ENCODE assay signal across 10 mouse cellular contexts in the genomic region with DNA sequence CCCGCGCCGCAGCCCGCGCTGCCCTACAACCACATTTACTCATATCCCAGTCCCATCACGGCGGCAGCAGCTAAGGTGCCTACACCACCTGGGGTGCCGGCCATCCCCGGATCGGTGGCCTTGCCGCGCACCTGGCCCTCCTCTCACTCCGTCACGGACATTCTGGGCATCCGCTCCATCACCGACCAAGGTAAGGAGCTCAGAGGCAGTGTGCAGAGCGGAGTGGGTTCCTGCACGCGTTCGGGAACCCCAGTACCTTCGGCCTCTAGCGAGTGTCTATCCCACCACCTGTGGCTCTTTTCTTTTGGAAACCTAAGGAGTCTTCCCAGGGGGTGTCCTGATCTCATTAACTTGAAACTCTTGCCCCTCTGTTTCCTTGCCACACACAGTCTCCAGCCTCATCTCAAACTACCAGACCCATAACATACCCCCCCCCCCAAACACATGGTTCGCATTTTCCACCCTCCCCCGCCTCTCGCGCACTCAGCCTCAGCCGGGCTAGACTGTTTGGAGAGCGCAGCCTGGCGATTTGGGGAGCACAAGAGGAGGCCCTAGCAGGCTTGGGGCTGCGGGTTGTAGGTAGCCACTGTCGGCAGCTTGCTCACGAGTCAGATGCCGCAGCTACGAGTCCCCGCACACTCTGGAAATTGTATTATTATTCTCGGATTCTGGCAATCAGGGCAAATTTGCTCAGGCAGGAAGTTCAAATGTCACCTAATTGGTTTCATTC. TPM values are rescaled to one million over a fixed set of nuclear protein-coding genes. Genes with fewer than 3 reads are reported as not detected.
DNase-seq lines count a peak whose midpoint lies in the region; ATAC-seq lines count a peak whose summit lies in the region.
"Had no signal": no experiment of that assay in that cellular context is flagged by ENCODE, and none has a peak within 500 bp of the region (broad histone marks: within the 10 kb centered on the region; RNA-seq: fewer than 3 reads in every experiment).

No protein-coding gene starts in this region.

- H3K36me3 ChIP-seq in kidney, embryonic 16.5 days (ENCODE audit: insufficient read depth, low read length) = no peaks in the 10 kb centered on the region
- H3K36me3 ChIP-seq in intestine, embryonic 14.5 days (ENCODE audit: control insufficient read depth, insufficient read depth, low read length) = no peaks in the 10 kb centered on the region
- H3K36me3 ChIP-seq in neural tube, embryonic 14.5 days (ENCODE audit: control insufficient read depth, insufficient read depth, low read length) = no peaks in the 10 kb centered on the region

- no peak for DNase-seq in kidney, postnatal 10 days
- DNase-seq in embryo, embryonic 10.5 days (ENCODE audit: low spot score) = peak; percentile 70
- DNase-seq in intestine, embryonic 14.5 days (ENCODE audit: low spot score) = no peak
- DNase-seq in thymus, postnatal 0 days (ENCODE audit: low spot score) = no peak
- DNase-seq in spleen, postnatal 4 days (ENCODE audit: low spot score in 2 of 2) = no peak
- DNase-seq: left cerebral cortex, postnatal 4 days had no signal

- peaks cover 20% of the 10 kb centered on the region for H3K4me1 ChIP-seq in kidney, embryonic 16.5 days (ENCODE audit: insufficient read depth, low read length)
- peaks cover 8% of the 10 kb centered on the region; the same call in 1 of the 2 replicates for H3K4me1 ChIP-seq in intestine, embryonic 14.5 days (replicated peaks; ENCODE audit: control insufficient read depth, insufficient read depth, low read length)
- H3K4me1 ChIP-seq in neural tube, embryonic 14.5 days (ENCODE audit: control insufficient read depth, insufficient read depth, low read length) = no peaks in the 10 kb centered on the region

- H3K27ac ChIP-seq in kidney, embryonic 16.5 days (ENCODE audit: low read length) = no peak overlapping the region
- no peak overlapping the region for H3K27ac ChIP-seq in intestine, embryonic 14.5 days (ENCODE audit: low read depth)
- no peak overlapping the region for H3K27ac ChIP-seq in neural tube, embryonic 14.5 days (ENCODE audit: low read depth, low read length)

- H3K4me3 ChIP-seq in kidney, embryonic 16.5 days (ENCODE audit: low read length) = peak overlapping the region; percentile 39
- 0 out of 2 replicates have a peak overlapping the region, but pooled peaks have one; percentile 6 for H3K4me3 ChIP-seq in intestine, embryonic 14.5 days (ENCODE audit: low read depth, low read length)
- no peak overlapping the region for H3K4me3 ChIP-seq in neural tube, embryonic 14.5 days (ENCODE audit: low read depth, low read length)

- H3K9ac ChIP-seq in kidney, embryonic 16.5 days (replicated peaks; ENCODE audit: low read length) = no peak overlapping the region
- no peak overlapping the region for H3K9ac ChIP-seq in intestine, embryonic 14.5 days (ENCODE audit: low read length)
- no peak overlapping the region for H3K9ac ChIP-seq in neural tube, embryonic 14.5 days (replicated peaks; ENCODE audit: low read depth, low read length)

- peak; percentile 10; the same call in 1 of the 2 replicates for ATAC-seq in kidney, embryonic 16.5 days (ENCODE audit: low FRiP score, low TSS enrichment)
- ATAC-seq in intestine, embryonic 14.5 days (replicated peaks; ENCODE audit: low FRiP score, low TSS enrichment, low read depth) = no peak
- 0 out of 2 replicates have a peak, but pooled peaks have one; percentile 18 for ATAC-seq in neural tube, embryonic 14.5 days (ENCODE audit: low read depth)
- ATAC-seq in CD4-positive, CD25-positive, alpha-beta regulatory T cell, adult 4 months = no peak

- H3K4me2 ChIP-seq in kidney, embryonic 16.5 days (replicated peaks; ENCODE audit: low read depth, low read length) = peak overlapping the region; percentile 58
- peak overlapping the region; percentile 25 for H3K4me2 ChIP-seq in intestine, embryonic 14.5 days (ENCODE audit: low read length)
- H3K4me2 ChIP-seq in neural tube, embryonic 14.5 days (ENCODE audit: low read depth, low read length) = no peak overlapping the region

- H3K27me3 ChIP-seq in kidney, embryonic 16.5 days (ENCODE audit: insufficient read depth, low read length) = peaks cover 91% of the 10 kb centered on the region
- H3K27me3 ChIP-seq in intestine, embryonic 14.5 days (replicated peaks; ENCODE audit: control insufficient read depth, insufficient read depth, low read length) = peaks cover 97% of the 10 kb centered on the region
- peaks cover 73% of the 10 kb centered on the region for H3K27me3 ChIP-seq in neural tube, embryonic 14.5 days (ENCODE audit: control insufficient read depth, insufficient read depth, low read length)

- H3K9me3 ChIP-seq in kidney, embryonic 16.5 days (ENCODE audit: low read length) = no peaks in the 10 kb centered on the region
- no peaks in the 10 kb centered on the region for H3K9me3 ChIP-seq in intestine, embryonic 14.5 days (ENCODE audit: control insufficient read depth, low read length)
- H3K9me3 ChIP-seq in neural tube, embryonic 14.5 days (ENCODE audit: control insufficient read depth, low read length) = no peaks in the 10 kb centered on the region

- under 1% methylated on average over 36 of the region's 36 CpGs for WGBS in kidney, embryonic 16.5 days
- 2% methylated on average over 36 of the region's 36 CpGs for WGBS in intestine, embryonic 14.5 days
- WGBS in neural tube, embryonic 14.5 days = under 1% methylated on average over 36 of the region's 36 CpGs

RNA-seq across cellular contexts. Expression of a gene that starts 5.6 kb away (rescaled TPM):
- 0.06 and 0.18 TPM in 2 replicates for polyA plus RNA-seq in kidney, embryonic 16.5 days (2015; fragmentation: Nextera tagmentation; extraction: Ambion mirVana)
- not detected in 2 replicates for polyA plus RNA-seq in intestine, embryonic 14.5 days (2014; fragmentation: Nextera tagmentation; extraction: Ambion mirVana)
- 0.23 TPM in 1 of 2 replicates, not detected in the other for polyA plus RNA-seq in neural tube, embryonic 14.5 days (2014; fragmentation: Nextera tagmentation; extraction: Ambion mirVana)
- polyA plus RNA-seq in CD4-positive, CD25-positive, alpha-beta regulatory T cell, adult 4 months (2017; shearing (Covaris generic)) = under 1 TPM in 1 of 2 experiments, not detected in 1; 0.15 TPM
- 8.5 and 9.3 TPM in 2 replicates for polyA plus RNA-seq in thymus, postnatal 0 days (2015; fragmentation: Nextera tagmentation; extraction: Ambion mirVana)
- polyA plus RNA-seq: cortical plate, adult 2 months had no signal

Comparison
In these comparisons a context has a peak if more than half of its experiments do, and no peak if none do; other contexts are left out.
1. ATAC-seq: peak in kidney, embryonic 16.5 days (single experiment) and neural tube, embryonic 14.5 days (single experiment); none in intestine, embryonic 14.5 days (single experiment) and CD4-positive, CD25-positive, alpha-beta regulatory T cell, adult 4 months (single experiment).